Mouse (Mus musculus): ENCODE data around the gene Ttll5. TPM values are rescaled to one million over a fixed set of nuclear protein-coding genes. Genes with fewer than 3 reads are reported as not detected.

Ttll5 gene
- polyA plus RNA-seq (2014; fragmentation: Illumina TruSeq; extraction: RNeasy Lipid Tissue Mini Kit (QIAGEN cat#74804); ENCODE audit: insufficient read depth, low read depth, low replicate concordance), result 5.4 TPM

DNA sequence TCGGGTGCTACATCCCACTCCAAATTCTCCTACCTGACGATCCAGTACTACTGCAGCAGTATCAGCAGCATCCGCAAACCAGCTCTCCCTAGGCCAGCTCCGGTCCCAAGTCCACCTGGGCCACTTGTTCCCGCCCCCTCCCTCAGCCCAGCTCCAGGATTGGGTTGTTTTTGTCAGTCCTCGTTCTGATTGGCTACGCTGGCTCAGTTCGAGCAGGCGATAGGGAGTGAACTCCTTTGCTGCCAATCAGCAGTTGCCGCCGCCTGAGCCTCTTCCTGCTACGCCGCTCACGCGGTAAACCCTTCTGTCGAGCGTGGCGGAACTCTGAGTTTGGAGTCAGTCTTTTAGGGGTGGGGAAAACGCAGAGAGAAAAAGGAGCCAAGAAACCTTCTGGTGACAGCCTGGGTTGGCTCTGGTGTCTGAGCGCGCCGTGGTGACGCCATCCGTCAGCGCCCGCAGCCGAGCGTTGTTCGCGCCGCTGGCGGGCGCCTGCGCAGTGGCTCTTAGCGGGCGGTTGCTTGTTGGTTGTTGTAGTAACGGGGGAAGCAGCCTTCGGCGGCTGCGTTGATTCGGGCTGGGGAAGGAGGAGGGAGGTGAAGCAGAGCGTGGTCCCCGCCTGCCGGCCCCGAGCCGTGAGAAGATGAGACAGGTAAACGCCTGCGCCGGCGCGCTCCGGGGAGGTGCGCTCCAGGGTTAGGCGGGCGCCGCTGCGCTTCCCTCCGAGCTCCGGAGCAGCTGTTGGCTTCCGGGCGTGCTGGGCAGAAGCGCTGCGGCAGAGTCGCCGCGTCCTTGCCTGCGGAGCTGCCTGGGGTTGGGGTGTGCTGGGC is at the start of gene Ttll5, which contains the start of gene Erg28:
Gene Ttll5, plus strand, starts transcription at position 222 of the 827 bp plus-strand sequence.
Gene Erg28, minus strand, starts transcription at position 113 of the 827 bp plus-strand sequence.

DNA sequence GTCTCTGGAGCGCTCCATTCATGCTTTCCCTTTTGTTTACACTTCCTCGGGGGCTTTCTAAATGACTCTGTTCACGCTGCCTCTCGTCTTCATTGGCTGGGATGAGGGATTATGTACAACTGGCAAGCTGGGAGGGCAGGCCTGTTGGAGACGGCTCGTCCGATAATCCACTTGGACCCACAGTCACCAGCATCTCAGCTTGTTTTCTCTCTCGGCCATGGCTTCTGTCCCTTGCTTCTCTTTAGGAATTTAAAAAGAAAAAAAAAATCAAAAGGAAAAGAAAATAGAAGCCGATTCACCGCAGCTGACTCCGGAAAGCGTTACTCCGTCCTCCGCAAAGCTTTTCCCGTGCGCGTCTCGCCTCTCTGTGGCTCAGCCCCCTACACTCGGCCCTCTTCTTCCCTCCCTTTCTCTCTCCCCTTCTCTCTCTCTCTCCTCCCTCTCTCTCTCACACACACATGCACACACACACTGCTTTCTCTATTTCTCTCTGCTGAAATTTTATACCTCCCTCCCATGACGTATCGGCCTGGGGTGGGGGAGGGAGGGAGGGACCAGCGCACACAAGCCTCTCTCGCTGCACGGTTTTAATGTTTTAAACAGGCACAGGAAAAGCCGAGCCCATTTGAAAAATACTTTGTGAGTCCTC is 254.2 kb downstream of the Ttll5 start, which contains the start of gene Tgfb3:
Gene Tgfb3, minus strand, starts transcription at position 489 of the 649 bp plus-strand sequence.

GRCm38 (mm10) chr12:86082481-86083012 is 258.1 kb downstream of the Ttll5 start, which contains the start of gene Ift43:
Gene Ift43 (plus strand): TSS chr12:86082541.

Other genes with a start within 250 kb of the Ttll5 start
- gene Jdp2, start 225.6 kb upstream of the Ttll5 start, polyA plus RNA-seq (2014; fragmentation: Illumina TruSeq; extraction: RNeasy Lipid Tissue Mini Kit (QIAGEN cat#74804); ENCODE audit: insufficient read depth, low read depth, low replicate concordance), result 21.4 TPM
- 13.1 TPM for gene Batf, start 138.0 kb upstream of the Ttll5 start, polyA plus RNA-seq (2014; fragmentation: Illumina TruSeq; extraction: RNeasy Lipid Tissue Mini Kit (QIAGEN cat#74804); ENCODE audit: insufficient read depth, low read depth, low replicate concordance)
- 3.5 TPM for gene Flvcr2, start 78.1 kb upstream of the Ttll5 start, polyA plus RNA-seq (2014; fragmentation: Illumina TruSeq; extraction: RNeasy Lipid Tissue Mini Kit (QIAGEN cat#74804); ENCODE audit: insufficient read depth, low read depth, low replicate concordance)
- 41.4 TPM for gene Erg28, start 109 bp upstream of the Ttll5 start, polyA plus RNA-seq (2014; fragmentation: Illumina TruSeq; extraction: RNeasy Lipid Tissue Mini Kit (QIAGEN cat#74804); ENCODE audit: insufficient read depth, low read depth, low replicate concordance)

Data from lung, adult 10 weeks (tissue).